15 mouse cellular contexts compared by ENCODE assay signal in genomic region chr15:96728346-96728745, GRCm38 (mm10). TPM values are rescaled to one million over a fixed set of nuclear protein-coding genes. Genes with fewer than 3 reads are reported as not detected.
DNase-seq lines count a peak whose midpoint lies in the region; ATAC-seq and TF ChIP-seq lines count a peak whose summit lies in the region.
"Had no signal": no experiment of that assay in that cellular context is flagged by ENCODE, and none has a peak within 500 bp of the region (broad histone marks: within the 10 kb centered on the region; RNA-seq: fewer than 3 reads in every experiment).

No protein-coding gene starts in this region.

- H3K9me3 ChIP-seq in heart, embryonic 16.5 days (replicated peaks; ENCODE audit: control insufficient read depth, low read length) = no peaks in the 10 kb centered on the region
- no peaks in the 10 kb centered on the region for H3K9me3 ChIP-seq in lung, embryonic 15.5 days
- H3K9me3 ChIP-seq in liver, postnatal 0 days (ENCODE audit: low read length) = no peaks in the 10 kb centered on the region
- H3K9me3 ChIP-seq in midbrain, embryonic 13.5 days = no peaks in the 10 kb centered on the region

- intact Hi-C loops in heart, postnatal 10 days (cut with DNase I) = no loop called here

- no peak for TF ChIP-seq CTCF in liver, postnatal 0 days (IDR thresholded peaks at IDR 0.05; ENCODE audit: low read depth)

- ATAC-seq in heart, embryonic 16.5 days (replicated peaks; ENCODE audit: extremely low read depth, insufficient read depth, low FRiP score) = no peak
- ATAC-seq in lung, embryonic 15.5 days (ENCODE audit: borderline replicate concordance, extremely low read depth, low FRiP score, low TSS enrichment) = no peak
- no peak for ATAC-seq in liver, postnatal 0 days
- ATAC-seq in midbrain, embryonic 13.5 days = no peak
- ATAC-seq: forebrain, embryonic 14.5 days; inflammation-experienced regulatory T-cells, adult 6 months had no signal

- no peak for DNase-seq in heart, postnatal 10 days
- no peak for DNase-seq in lung, postnatal 14 days
- no peak for DNase-seq in liver, postnatal 0 days
- DNase-seq: cerebellum, postnatal 10 days; heart, adult 2 months; heart, postnatal 4 days; thymus, adult 18-20 months had no signal

- H3K27ac ChIP-seq in heart, embryonic 16.5 days (ENCODE audit: low read length) = peak overlapping the region; percentile 12; the same call in 1 of the 2 replicates
- H3K27ac ChIP-seq in lung, embryonic 15.5 days = 0 out of 2 replicates have a peak overlapping the region, but pooled peaks have one; percentile 38
- H3K27ac ChIP-seq in brown adipose tissue, adult 24 weeks (replicated peaks; ENCODE audit: low read depth, low read length) = peak overlapping the region; percentile 34; the same call in 1 of the 2 replicates
- 0 out of 2 replicates have a peak overlapping the region, but pooled peaks have one; percentile 11 for H3K27ac ChIP-seq in liver, postnatal 0 days (ENCODE audit: low read depth)
- H3K27ac ChIP-seq in midbrain, embryonic 13.5 days = no peak overlapping the region
- H3K27ac ChIP-seq: heart, adult 2 months; layer of hippocampus, adult 2 months; liver, embryonic 14.5 days had no signal

- H3K4me1 ChIP-seq in heart, embryonic 16.5 days (ENCODE audit: control insufficient read depth, insufficient read depth, low read length) = peaks cover 9% of the 10 kb centered on the region
- H3K4me1 ChIP-seq in lung, embryonic 15.5 days = peaks cover 13% of the 10 kb centered on the region; the same call in 1 of the 2 replicates
- 0 out of 2 replicates have a peak, but pooled peaks cover under 1% of the 10 kb centered on the region for H3K4me1 ChIP-seq in brown adipose tissue, adult 24 weeks (ENCODE audit: control insufficient read depth, insufficient read depth, insufficient read length, low read length)
- peaks cover 10% of the 10 kb centered on the region for H3K4me1 ChIP-seq in liver, postnatal 0 days (ENCODE audit: insufficient read depth)
- peaks cover 7% of the 10 kb centered on the region for H3K4me1 ChIP-seq in midbrain, embryonic 13.5 days (replicated peaks)

- H3K4me2 ChIP-seq in heart, embryonic 16.5 days (ENCODE audit: low read depth, low read length) = no peak overlapping the region
- no peak overlapping the region for H3K4me2 ChIP-seq in lung, embryonic 15.5 days
- H3K4me2 ChIP-seq in liver, postnatal 0 days (ENCODE audit: low read depth, low read length) = no peak overlapping the region
- H3K4me2 ChIP-seq in midbrain, embryonic 13.5 days (replicated peaks) = no peak overlapping the region

- no peak overlapping the region for H3K4me3 ChIP-seq in heart, embryonic 16.5 days (ENCODE audit: low read length)
- H3K4me3 ChIP-seq in lung, embryonic 15.5 days = no peak overlapping the region
- H3K4me3 ChIP-seq in brown adipose tissue, adult 24 weeks (ENCODE audit: insufficient read depth, low read depth, low read length) = no peak overlapping the region
- H3K4me3 ChIP-seq in liver, postnatal 0 days (ENCODE audit: low read depth, low read length) = no peak overlapping the region
- H3K4me3 ChIP-seq in midbrain, embryonic 13.5 days (replicated peaks) = no peak overlapping the region
- H3K4me3 ChIP-seq: heart, adult 2 months; layer of hippocampus, adult 2 months had no signal

- no peaks in the 10 kb centered on the region for H3K27me3 ChIP-seq in heart, embryonic 16.5 days (ENCODE audit: control insufficient read depth, insufficient read depth, low read length)
- H3K27me3 ChIP-seq in lung, embryonic 15.5 days = no peaks in the 10 kb centered on the region
- no peaks in the 10 kb centered on the region for H3K27me3 ChIP-seq in liver, postnatal 0 days (ENCODE audit: insufficient read depth, low read length)
- H3K27me3 ChIP-seq in midbrain, embryonic 13.5 days = no peaks in the 10 kb centered on the region

- no peak overlapping the region for H3K9ac ChIP-seq in heart, embryonic 16.5 days (ENCODE audit: low read length)
- H3K9ac ChIP-seq in lung, embryonic 15.5 days = no peak overlapping the region
- no peak overlapping the region for H3K9ac ChIP-seq in liver, postnatal 0 days (replicated peaks)
- H3K9ac ChIP-seq in midbrain, embryonic 13.5 days (replicated peaks) = no peak overlapping the region
- H3K9ac ChIP-seq: liver, embryonic 14.5 days had no signal

- H3K36me3 ChIP-seq in heart, embryonic 16.5 days (ENCODE audit: control insufficient read depth, insufficient read depth) = no peaks in the 10 kb centered on the region
- no peaks in the 10 kb centered on the region for H3K36me3 ChIP-seq in lung, embryonic 15.5 days
- no peaks in the 10 kb centered on the region for H3K36me3 ChIP-seq in liver, postnatal 0 days (replicated peaks; ENCODE audit: insufficient read depth, low read length)
- no peaks in the 10 kb centered on the region for H3K36me3 ChIP-seq in midbrain, embryonic 13.5 days

- no peak for TF ChIP-seq EP300 in liver, postnatal 0 days (IDR thresholded peaks at IDR 0.05; ENCODE audit: low read depth)

- WGBS in heart, embryonic 16.5 days = 66% methylated on average over 4 of the region's 4 CpGs
- WGBS in lung, embryonic 15.5 days = 53% methylated on average over 4 of the region's 4 CpGs
- WGBS in liver, postnatal 0 days (ENCODE audit: insufficient replicate concordance) = 59% methylated on average over 4 of the region's 4 CpGs
- WGBS in midbrain, embryonic 13.5 days = 80% methylated on average over 4 of the region's 4 CpGs

RNA-seq across cellular contexts. Expression of gene Slc38a2, which starts 28.8 kb away (rescaled TPM):
- 178 and 190 TPM in 2 replicates for polyA plus RNA-seq in heart, embryonic 16.5 days (2015; fragmentation: Nextera tagmentation; extraction: Ambion mirVana)
- total RNA-seq in heart, postnatal 10 days (2021) = 100 to 1,000 TPM; 312 to 340 TPM
- 131 and 138 TPM in 2 replicates for polyA plus RNA-seq in lung, embryonic 15.5 days (2015; fragmentation: Nextera tagmentation; extraction: Ambion mirVana)
- 25.0 and 41.1 TPM in 2 replicates for polyA plus RNA-seq in brown adipose tissue, adult 24 weeks (2012; ENCODE audit: insufficient read depth, insufficient read length, missing spikeins)
- polyA plus RNA-seq in liver, postnatal 0 days (2015; fragmentation: Nextera tagmentation; extraction: Ambion mirVana) = 19.0 and 29.6 TPM in 2 replicates
- polyA plus RNA-seq in midbrain, embryonic 13.5 days (2015; fragmentation: Nextera tagmentation; extraction: Ambion mirVana) = 149 and 152 TPM in 2 replicates
